Mouse (Mus musculus) fat pad, adult 2 months (tissue): ENCODE results near the gene Atf1.
A peak's percentile ranks its signal among the peaks of the same experiment; 100 is the strongest.
"Not testable (repeated sequence)": the region's sequence is repeated elsewhere in the genome, so short reads cannot be mapped to it uniquely, and the experiment has no call there.

ENCODE experiments used
- DNase-seq: peaks from one replicate; pipeline ENCODE4 v3.0.0-alpha.2; 2011; ENCODE audit warnings: low read depth, low spot score; ENCODE audit errors: extremely low read depth

The Atf1 gene

GRCm38 (mm10) chr15:100258646-100259425, 31.2 kb downstream of the Atf1 start:
- no peak for DNase-seq

- not testable (repeated sequence) for DNase-seq
Measured at GRCm38 (mm10) chr15:100260351-100260750, 32.7 kb downstream of the Atf1 start.

GRCm38 (mm10) chr15:100263246-100263905, 35.8 kb downstream of the Atf1 start:
- no peak for DNase-seq

GRCm38 (mm10) chr15:100265586-100266325, 38.1 kb downstream of the Atf1 start:
- DNase-seq, result no peak

- no peak for DNase-seq
Measured at GRCm38 (mm10) chr15:100268916-100269315, 41.3 kb downstream of the Atf1 start.

- DNase-seq, result no peak
Measured at GRCm38 (mm10) chr15:100269776-100270175, 42.2 kb downstream of the Atf1 start.

GRCm38 (mm10) chr15:100270609-100271008, 43.0 kb downstream of the Atf1 start:
- not testable (repeated sequence) for DNase-seq

GRCm38 (mm10) chr15:100271411-100271810, 43.8 kb downstream of the Atf1 start:
- no peak for DNase-seq

- not testable (repeated sequence) for DNase-seq
Measured at GRCm38 (mm10) chr15:100273791-100274308, 46.2 kb downstream of the Atf1 start.

GRCm38 (mm10) chr15:100274790-100275559, 47.4 kb downstream of the Atf1 start:
- no peak for DNase-seq

- no peak for DNase-seq
Measured at GRCm38 (mm10) chr15:100276403-100276802, 48.8 kb downstream of the Atf1 start.

GRCm38 (mm10) chr15:100277586-100277985, 50.0 kb downstream of the Atf1 start:
- DNase-seq, result no peak

GRCm38 (mm10) chr15:100280626-100281025, 53.0 kb downstream of the Atf1 start, which contains the start of gene Tmprss12:
Gene Tmprss12, plus strand, starts transcription at chr15:100280837.
- no peak for DNase-seq

GRCm38 (mm10) chr15:100288980-100289379, 61.4 kb downstream of the Atf1 start:
- no peak for DNase-seq

GRCm38 (mm10) chr15:100290858-100291257, 63.2 kb downstream of the Atf1 start:
- DNase-seq, result no peak

- no peak for DNase-seq
Measured at GRCm38 (mm10) chr15:100292326-100292725, 64.7 kb downstream of the Atf1 start.

GRCm38 (mm10) chr15:100297856-100298255, 70.2 kb downstream of the Atf1 start:
- no peak for DNase-seq

- DNase-seq, result no peak
Measured at GRCm38 (mm10) chr15:100300499-100300898, 72.9 kb downstream of the Atf1 start.

- peak; percentile 39 for DNase-seq
Measured at GRCm38 (mm10) chr15:100301556-100301955, 73.9 kb downstream of the Atf1 start.

GRCm38 (mm10) chr15:100303428-100304018, 75.9 kb downstream of the Atf1 start:
- no peak for DNase-seq
